Mouse (Mus musculus): ENCODE results near the gene Srrm3. TPM values are rescaled to one million over a fixed set of nuclear protein-coding genes. Genes with fewer than 3 reads are reported as not detected.

Gene Srrm3
- polyA plus RNA-seq, 1 experiment from 2014 or later: 65.9 TPM

DNA sequence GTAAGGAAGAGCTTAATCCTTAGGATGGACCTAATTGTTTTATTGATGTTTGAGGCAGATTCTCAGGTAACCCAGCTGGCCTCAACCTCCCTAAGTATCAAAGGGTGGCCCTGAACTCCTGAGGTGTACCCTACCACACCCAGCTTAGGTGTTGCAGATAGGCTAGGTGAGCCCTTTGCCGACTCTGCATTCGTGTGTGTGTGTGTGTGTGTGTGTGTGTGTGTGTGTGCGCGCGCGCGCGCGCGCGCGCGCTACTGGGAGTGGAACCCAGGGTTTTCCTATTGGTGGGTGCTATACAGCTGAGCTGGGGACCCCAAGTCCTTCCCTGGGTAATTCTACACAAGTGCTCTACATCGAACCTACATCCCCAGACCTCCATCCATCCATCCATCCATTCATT, 44.8 kb downstream of the Srrm3 start:
- H3K27me3 ChIP-seq (ENCODE audit: control insufficient read depth, insufficient read depth, low read length): peaks cover 11% of the 10 kb centered on the region
- WGBS: 6% methylated on average over 14 of the region's 14 CpGs

DNA sequence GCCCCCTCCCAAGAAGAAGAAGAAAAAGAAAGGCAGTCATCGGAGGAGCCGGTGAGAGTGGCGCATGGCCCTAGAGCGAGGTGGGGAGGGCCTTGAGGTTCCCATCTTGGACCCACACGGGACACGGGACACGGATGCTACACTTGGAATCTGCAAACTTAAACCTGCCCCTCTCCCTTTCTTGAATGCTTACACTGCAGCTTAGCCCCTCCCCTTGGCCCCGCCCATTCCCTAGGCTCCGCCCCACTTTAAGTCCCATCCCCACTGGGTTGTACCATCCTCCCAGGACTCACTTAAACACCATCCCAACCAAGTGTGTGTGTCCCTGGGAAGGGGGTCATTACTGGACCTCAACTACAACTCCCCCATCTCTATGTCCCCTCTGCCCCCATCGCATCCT, 45.7 kb downstream of the Srrm3 start:
- no peaks in the 10 kb centered on the region for H3K9me3 ChIP-seq (ENCODE audit: control insufficient read depth, low read length)
- H3K27ac ChIP-seq (ENCODE audit: low read depth, low read length): peak overlapping the region; percentile 86; the same call in 1 of the 2 replicates
- 0 out of 2 replicates have a peak overlapping the region, but pooled peaks have one; percentile 16 for H3K9ac ChIP-seq (replicated peaks; ENCODE audit: low read depth, low read length)
- H3K4me3 ChIP-seq (ENCODE audit: low read depth, low read length): no peak overlapping the region
- H3K4me1 ChIP-seq (ENCODE audit: control insufficient read depth, insufficient read depth, low read length): peaks cover 26% of the 10 kb centered on the region
- ATAC-seq (ENCODE audit: low read depth): no peak
- peaks cover 7% of the 10 kb centered on the region; the same call in 1 of the 2 replicates for H3K36me3 ChIP-seq (ENCODE audit: control insufficient read depth, insufficient read depth, low read length)
- peaks cover 19% of the 10 kb centered on the region for H3K27me3 ChIP-seq (ENCODE audit: control insufficient read depth, insufficient read depth, low read length)
- WGBS: 8% methylated on average over 10 of the region's 10 CpGs
- peak overlapping the region; percentile 30; the same call in 1 of the 2 replicates for H3K4me2 ChIP-seq (ENCODE audit: low read depth, low read length)

More for the DNA sequence above, 44.8 kb downstream of the Srrm3 start:
- no peak; the same call in 1 of the 2 replicates for ATAC-seq (ENCODE audit: low read depth)
- Histone ChIP-seq H3K27ac (ENCODE audit: low read depth, low read length) (peak overlapping the region; percentile 86), H3K4me3 (ENCODE audit: low read depth, low read length) (no peak overlapping the region), H3K4me2 (ENCODE audit: low read depth, low read length) (0 out of 2 replicates have a peak overlapping the region, but pooled peaks have one; percentile 5), H3K4me1 (ENCODE audit: control insufficient read depth, insufficient read depth, low read length) (peaks cover 26% of the 10 kb centered on the region), H3K9ac (replicated peaks; ENCODE audit: low read depth, low read length) (0 out of 2 replicates have a peak overlapping the region, but pooled peaks have one; percentile 4), H3K9me3 (ENCODE audit: control insufficient read depth, low read length) (no peaks in the 10 kb centered on the region), H3K36me3 (ENCODE audit: control insufficient read depth, insufficient read depth, low read length) (peaks cover 7% of the 10 kb centered on the region; the same call in 1 of the 2 replicates)

DNA sequence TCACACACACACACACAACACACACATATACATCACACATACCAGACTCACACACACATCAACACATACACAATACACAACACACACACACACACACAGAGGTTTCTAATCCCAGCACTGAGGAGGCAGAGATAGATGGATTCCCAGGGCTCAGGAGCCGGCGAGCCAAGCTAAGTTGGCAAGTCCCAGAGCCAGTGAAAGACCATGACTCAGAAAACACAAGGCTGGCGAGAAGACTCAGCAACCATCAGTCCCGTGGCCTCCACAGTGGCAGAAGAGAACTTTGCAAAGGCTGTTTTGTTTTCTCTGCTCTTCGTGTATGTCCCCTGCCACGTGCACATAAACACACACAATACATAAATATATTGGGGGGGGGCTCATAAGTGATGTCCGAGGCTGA, 47.0 kb downstream of the Srrm3 start:
- Histone ChIP-seq H3K4me1 (ENCODE audit: control insufficient read depth, insufficient read depth, low read length) (peaks cover 26% of the 10 kb centered on the region), H3K9me3 (ENCODE audit: control insufficient read depth, low read length) (no peaks in the 10 kb centered on the region), H3K4me3 (ENCODE audit: low read depth, low read length) (no peak overlapping the region), H3K27ac (ENCODE audit: low read depth, low read length) (no peak overlapping the region), H3K4me2 (ENCODE audit: low read depth, low read length) (no peak overlapping the region), H3K36me3 (ENCODE audit: control insufficient read depth, insufficient read depth, low read length) (peaks cover 7% of the 10 kb centered on the region; the same call in 1 of the 2 replicates), H3K27me3 (ENCODE audit: control insufficient read depth, insufficient read depth, low read length) (peaks cover 19% of the 10 kb centered on the region), H3K9ac (replicated peaks; ENCODE audit: low read depth, low read length) (no peak overlapping the region)
- ATAC-seq (ENCODE audit: low read depth): no peak
- WGBS: 59% methylated on average over 7 of the region's 7 CpGs

DNA sequence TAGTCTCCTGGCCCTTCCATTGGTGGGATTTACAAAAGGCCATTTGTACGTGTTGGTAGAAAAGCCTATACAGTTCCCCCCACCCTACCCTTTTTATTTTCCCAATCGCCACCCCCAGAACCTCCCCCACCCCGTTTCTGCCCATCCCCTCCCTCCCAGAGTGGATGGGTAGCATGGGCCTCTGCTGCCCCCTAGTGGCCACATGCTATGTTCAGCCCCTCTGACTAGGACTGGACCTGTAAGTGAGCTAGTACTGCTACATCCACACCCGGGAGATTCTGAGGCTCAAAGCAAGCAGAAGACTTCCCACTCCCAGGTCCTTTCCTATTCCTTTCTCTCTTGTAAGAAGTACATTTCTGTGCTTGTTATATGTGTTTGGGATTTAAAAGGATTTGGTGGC, 48.5 kb downstream of the Srrm3 start:
- no peaks in the 10 kb centered on the region for H3K9me3 ChIP-seq (ENCODE audit: control insufficient read depth, low read length)
- H3K36me3 ChIP-seq (ENCODE audit: control insufficient read depth, insufficient read depth, low read length): peaks cover 7% of the 10 kb centered on the region; the same call in 1 of the 2 replicates
- no peak overlapping the region for H3K9ac ChIP-seq (replicated peaks; ENCODE audit: low read depth, low read length)
- no peak overlapping the region for H3K4me2 ChIP-seq (ENCODE audit: low read depth, low read length)
- H3K4me1 ChIP-seq (ENCODE audit: control insufficient read depth, insufficient read depth, low read length): peaks cover 20% of the 10 kb centered on the region
- H3K27me3 ChIP-seq (ENCODE audit: control insufficient read depth, insufficient read depth, low read length): peaks cover 19% of the 10 kb centered on the region
- WGBS: 0% methylated on average over 4 of the region's 4 CpGs
- H3K27ac ChIP-seq (ENCODE audit: low read depth, low read length): no peak overlapping the region
- H3K4me3 ChIP-seq (ENCODE audit: low read depth, low read length): no peak overlapping the region
- no peak for ATAC-seq (ENCODE audit: low read depth)

DNA sequence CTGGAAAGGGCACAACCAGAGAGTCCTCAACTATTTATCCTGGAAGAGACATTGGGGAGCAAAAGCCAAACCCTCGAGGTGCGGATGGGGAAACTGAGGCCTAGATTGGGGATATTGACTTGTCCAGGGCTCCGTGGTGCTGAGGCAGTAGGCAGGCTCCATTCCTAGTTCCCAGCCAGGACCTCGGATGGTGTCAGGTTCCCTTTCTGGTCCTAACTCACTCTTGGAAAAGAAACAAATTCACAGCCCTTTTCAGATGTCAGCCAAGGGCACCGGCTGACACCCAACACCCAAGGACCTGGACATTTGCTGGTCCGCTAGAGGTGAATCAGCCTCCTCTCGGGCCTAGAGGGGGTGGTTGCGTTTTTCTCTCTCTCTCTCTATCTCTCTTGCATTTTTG, 60.0 kb downstream of the Srrm3 start:
- 45% methylated on average over 8 of the region's 8 CpGs for WGBS
- no peak overlapping the region for H3K27ac ChIP-seq (ENCODE audit: low read depth, low read length)
- H3K4me2 ChIP-seq (ENCODE audit: low read depth, low read length): no peak overlapping the region
- no peak overlapping the region for H3K9ac ChIP-seq (replicated peaks; ENCODE audit: low read depth, low read length)
- H3K4me1 ChIP-seq (ENCODE audit: control insufficient read depth, insufficient read depth, low read length): peaks cover 9% of the 10 kb centered on the region
- no peaks in the 10 kb centered on the region; the same call in 1 of the 2 replicates for H3K36me3 ChIP-seq (ENCODE audit: control insufficient read depth, insufficient read depth, low read length)
- ATAC-seq (ENCODE audit: low read depth): no peak
- no peak overlapping the region for H3K4me3 ChIP-seq (ENCODE audit: low read depth, low read length)
- H3K9me3 ChIP-seq (ENCODE audit: control insufficient read depth, low read length): no peaks in the 10 kb centered on the region
- no peaks in the 10 kb centered on the region for H3K27me3 ChIP-seq (ENCODE audit: control insufficient read depth, insufficient read depth, low read length)

DNA sequence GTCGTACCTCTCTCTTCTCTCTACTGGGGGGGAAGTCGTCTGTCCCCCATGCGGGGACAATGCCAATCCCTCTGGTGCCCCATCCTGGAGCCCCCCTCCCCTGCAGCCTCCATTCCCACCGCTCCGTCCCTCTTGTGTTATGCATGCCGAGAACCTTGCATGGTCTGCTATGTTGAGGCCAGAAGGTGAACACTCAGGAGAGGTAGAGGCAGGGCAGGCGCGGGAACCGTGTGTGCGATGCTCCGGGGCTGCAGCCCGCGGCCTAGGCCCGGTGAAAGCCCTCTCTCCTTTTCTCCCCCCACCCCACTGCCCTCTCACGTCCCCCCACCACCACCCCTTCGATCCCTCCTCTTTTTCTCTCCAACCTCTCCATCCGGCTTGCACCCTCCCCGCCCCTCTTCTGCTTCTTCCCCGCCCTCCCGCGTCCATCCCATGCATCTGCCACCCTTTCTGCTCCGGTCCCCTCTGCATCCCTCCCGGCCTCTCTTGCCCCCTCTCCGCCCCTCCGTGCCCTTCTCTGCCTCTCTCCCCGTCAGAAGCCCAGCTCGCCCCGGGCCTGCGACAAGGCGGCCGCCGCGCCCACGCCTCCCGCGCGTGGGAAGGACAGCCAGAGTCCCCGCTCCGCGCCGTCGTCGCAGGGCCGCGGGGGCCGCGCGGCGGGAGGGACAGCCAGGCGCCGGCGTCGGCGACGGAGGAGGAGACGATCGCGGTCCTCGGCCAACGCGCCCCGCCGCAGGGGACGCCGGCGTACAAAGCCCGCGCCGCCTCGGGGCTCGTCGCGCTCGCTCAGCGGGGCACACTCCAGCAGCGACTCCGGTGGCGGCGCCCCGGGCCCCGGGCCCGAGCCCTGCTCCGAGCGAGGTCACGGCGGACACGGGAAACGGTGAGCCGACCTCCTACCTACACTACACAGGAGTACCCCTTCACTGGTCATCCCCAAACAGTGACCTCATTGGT, 61.2 kb downstream of the Srrm3 start:
- Histone ChIP-seq H3K27me3 (ENCODE audit: control insufficient read depth, insufficient read depth, low read length) (no peaks in the 10 kb centered on the region), H3K36me3 (ENCODE audit: control insufficient read depth, insufficient read depth, low read length) (no peaks in the 10 kb centered on the region; the same call in 1 of the 2 replicates), H3K4me1 (ENCODE audit: control insufficient read depth, insufficient read depth, low read length) (peaks cover 9% of the 10 kb centered on the region), H3K4me2 (ENCODE audit: low read depth, low read length) (peak overlapping the region; percentile 71), H3K27ac (ENCODE audit: low read depth, low read length) (peak overlapping the region; percentile 62), H3K9me3 (ENCODE audit: control insufficient read depth, low read length) (no peaks in the 10 kb centered on the region), H3K4me3 (ENCODE audit: low read depth, low read length) (peak overlapping the region; percentile 40), H3K9ac (replicated peaks; ENCODE audit: low read depth, low read length) (peak overlapping the region; percentile 71)
- WGBS: 1% methylated on average over 81 of the region's 89 CpGs
- ATAC-seq (ENCODE audit: low read depth): peak; percentile 45; the same call in 1 of the 2 replicates

DNA sequence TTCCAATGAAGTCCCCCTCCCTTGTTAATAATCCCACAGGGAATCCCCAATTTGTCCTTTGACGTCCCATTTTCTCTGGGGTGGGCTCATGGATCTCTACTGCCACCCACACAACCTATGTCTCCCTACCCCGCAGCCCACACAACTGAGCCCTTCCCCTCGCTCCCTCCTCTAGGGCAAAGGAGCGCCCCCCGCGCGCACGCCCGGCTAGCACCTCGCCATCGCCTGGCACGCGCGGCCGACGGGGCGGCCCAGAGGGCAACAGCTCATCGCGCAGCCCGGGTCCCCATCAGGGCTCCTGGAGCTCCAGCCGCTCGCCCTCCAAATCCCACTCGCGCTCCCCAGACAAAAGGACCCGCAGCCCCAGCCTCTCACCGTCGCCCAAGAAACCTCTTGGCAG, 62.0 kb downstream of the Srrm3 start:
- Histone ChIP-seq H3K4me1 (ENCODE audit: control insufficient read depth, insufficient read depth, low read length) (peaks cover 9% of the 10 kb centered on the region), H3K9me3 (ENCODE audit: control insufficient read depth, low read length) (no peaks in the 10 kb centered on the region), H3K36me3 (ENCODE audit: control insufficient read depth, insufficient read depth, low read length) (no peaks in the 10 kb centered on the region; the same call in 1 of the 2 replicates), H3K4me3 (ENCODE audit: low read depth, low read length) (peak overlapping the region; percentile 40), H3K27me3 (ENCODE audit: control insufficient read depth, insufficient read depth, low read length) (no peaks in the 10 kb centered on the region), H3K27ac (ENCODE audit: low read depth, low read length) (no peak overlapping the region), H3K9ac (replicated peaks; ENCODE audit: low read depth, low read length) (peak overlapping the region; percentile 71), H3K4me2 (ENCODE audit: low read depth, low read length) (peak overlapping the region; percentile 71)
- ATAC-seq (ENCODE audit: low read depth): no peak
- 3% methylated on average over 27 of the region's 27 CpGs for WGBS

DNA sequence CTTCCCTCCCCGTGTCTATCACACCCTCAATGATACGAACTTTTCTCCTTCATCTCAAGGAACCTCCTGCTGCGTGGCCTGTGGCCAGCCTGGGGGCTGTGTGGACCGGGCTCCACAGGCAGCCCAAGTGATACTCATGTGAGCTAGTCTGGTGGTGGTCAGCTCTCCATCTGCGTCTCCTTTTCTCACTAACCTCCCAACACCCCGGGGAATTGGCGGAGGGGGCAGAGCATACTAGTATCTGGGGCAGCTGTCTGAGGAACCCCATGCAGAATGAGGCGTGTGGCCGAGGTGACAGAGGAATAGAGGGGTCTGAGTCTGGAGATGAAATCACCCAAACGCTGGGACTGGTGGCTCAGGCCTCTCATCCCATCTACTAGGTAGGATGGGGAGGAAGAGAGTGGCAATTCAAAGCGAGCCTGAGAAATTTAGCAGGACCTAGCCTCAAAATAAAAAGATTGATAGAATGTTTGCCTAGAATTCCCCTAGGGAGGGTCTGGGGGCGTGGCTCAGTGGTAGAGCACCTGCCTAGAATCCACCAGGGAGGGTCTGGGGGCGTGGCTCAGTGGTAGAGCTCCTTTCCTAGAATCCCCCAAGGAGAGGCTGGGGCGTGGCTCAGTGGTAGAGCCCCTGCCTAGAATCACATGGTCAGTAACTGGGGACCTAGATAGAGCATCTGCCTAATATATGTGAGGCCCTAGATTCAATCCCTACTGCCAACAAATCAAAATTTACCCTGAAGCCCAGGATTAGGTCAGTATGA, 63.2 kb downstream of the Srrm3 start:
- no peaks in the 10 kb centered on the region; the same call in 1 of the 2 replicates for H3K36me3 ChIP-seq (ENCODE audit: control insufficient read depth, insufficient read depth, low read length)
- no peak overlapping the region for H3K9ac ChIP-seq (replicated peaks; ENCODE audit: low read depth, low read length)
- no peak overlapping the region for H3K4me3 ChIP-seq (ENCODE audit: low read depth, low read length)
- 63% methylated on average over 14 of the region's 14 CpGs for WGBS
- peaks cover 9% of the 10 kb centered on the region for H3K4me1 ChIP-seq (ENCODE audit: control insufficient read depth, insufficient read depth, low read length)
- no peaks in the 10 kb centered on the region for H3K9me3 ChIP-seq (ENCODE audit: control insufficient read depth, low read length)
- no peaks in the 10 kb centered on the region for H3K27me3 ChIP-seq (ENCODE audit: control insufficient read depth, insufficient read depth, low read length)
- H3K27ac ChIP-seq (ENCODE audit: low read depth, low read length): no peak overlapping the region
- 0 out of 2 replicates have a peak overlapping the region, but pooled peaks have one; percentile 11 for H3K4me2 ChIP-seq (ENCODE audit: low read depth, low read length)
- no peak for ATAC-seq (ENCODE audit: low read depth)

Data from neural tube, embryonic 14.5 days (tissue).